Mouse (Mus musculus) granulocyte monocyte progenitor cell, adult 5-6 weeks (primary cell): Measurements from ENCODE around the gene Raver2. TPM values are rescaled to one million over a fixed set of nuclear protein-coding genes. Genes with fewer than 3 reads are reported as not detected.

Experiments used
- total RNA-seq, 2 experiments: library from RNA; stranded (forward) in 1 of 2; stranded (reverse) in 1 of 2; fragments of 200-712, 200-1000 nt in 1 of 2; fragments of >200 nt in 1 of 2; fragmentation: Nextera tagmentation in 1 of 2; gene quantifications; 2 replicates each; pipeline ENCODE4 v1.2.3; 2014 to 2017

The Raver2 gene
- total RNA-seq, 2 experiments from 2014 or later, result 0.10 TPM; not detected in 1

Other genes starting within 250 kb of the Raver2 start
- gene Gm10577, start 48.3 kb upstream of the Raver2 start, total RNA-seq (2014; fragmentation: Nextera tagmentation), result not detected in 2 replicates
- not detected in 2 replicates for gene Gm10577, start 48.3 kb upstream of the Raver2 start, total RNA-seq (2017)
- 46.7 and 47.4 TPM in 2 replicates for gene Jak1, start 196.3 kb downstream of the Raver2 start, total RNA-seq (2014; fragmentation: Nextera tagmentation)
- 52.4 and 57.7 TPM in 2 replicates for gene Jak1, start 196.3 kb downstream of the Raver2 start, total RNA-seq (2017)